Mouse (Mus musculus): ENCODE results near the gene Slc25a41.

- TF ChIP-seq CTCF (conservative IDR thresholded peaks at IDR 0.05; ENCODE audit: low read length) (no peak), NANOG (IDR thresholded peaks at IDR 0.05; ENCODE audit: borderline replicate concordance, low read length) (no peak)
Measured at GRCm38 (mm10) chr17:57010911-57011235, 30.6 kb downstream of the Slc25a41 start.
